Mouse (Mus musculus): ENCODE measurements around the gene Abcc5.

The Abcc5 gene

GRCm38 (mm10) chr16:20359643-20360295 is 66.4 kb downstream of the Abcc5 start:
- DNase-seq (ENCODE audit: low spot score in 2 of 2) = no peak

- no peak for DNase-seq (ENCODE audit: low spot score in 2 of 2)
These were observed 68.4 kb downstream of the Abcc5 start for GRCm38 (mm10) chr16:20357837-20358236.

- no peak for DNase-seq (ENCODE audit: low spot score in 2 of 2)
These were observed 71.4 kb downstream of the Abcc5 start for GRCm38 (mm10) chr16:20354762-20355161.

- DNase-seq (ENCODE audit: low spot score in 2 of 2) = no peak
These were observed 72.2 kb downstream of the Abcc5 start for GRCm38 (mm10) chr16:20354011-20354410.

GRCm38 (mm10) chr16:20345464-20345863 is 80.7 kb downstream of the Abcc5 start:
- no peak for DNase-seq (ENCODE audit: low spot score in 2 of 2)

GRCm38 (mm10) chr16:20338616-20339015 is 87.6 kb downstream of the Abcc5 start:
- DNase-seq (ENCODE audit: low spot score in 2 of 2) = peak; percentile 66 to 86

GRCm38 (mm10) chr16:20334918-20335317 is 91.3 kb downstream of the Abcc5 start:
- DNase-seq (ENCODE audit: low spot score in 2 of 2) = no peak

- DNase-seq (ENCODE audit: low spot score in 2 of 2) = no peak
These were observed 97.9 kb downstream of the Abcc5 start for GRCm38 (mm10) chr16:20328306-20328705.

GRCm38 (mm10) chr16:20325286-20325685 is 100.9 kb downstream of the Abcc5 start, which contains the start of gene Cyp2ab1:
Cyp2ab1 (minus strand) TSS chr16:20325404.
- DNase-seq (ENCODE audit: low spot score in 2 of 2) = no peak

GRCm38 (mm10) chr16:20323907-20324306 is 102.3 kb downstream of the Abcc5 start:
- DNase-seq (ENCODE audit: low spot score in 2 of 2) = no peak

GRCm38 (mm10) chr16:20322274-20322673 is 103.9 kb downstream of the Abcc5 start:
- no peak for DNase-seq (ENCODE audit: low spot score in 2 of 2)

- DNase-seq (ENCODE audit: low spot score in 2 of 2) = no peak
These were observed 109.4 kb downstream of the Abcc5 start for GRCm38 (mm10) chr16:20316770-20317169.

- DNase-seq (ENCODE audit: low spot score in 2 of 2) = no peak
These were observed 110.9 kb downstream of the Abcc5 start for GRCm38 (mm10) chr16:20315266-20315665.

- no peak for DNase-seq (ENCODE audit: low spot score in 2 of 2)
These were observed 113.9 kb downstream of the Abcc5 start for GRCm38 (mm10) chr16:20312272-20312671.

GRCm38 (mm10) chr16:20301770-20302649 is 124.2 kb downstream of the Abcc5 start, which contains the start of gene Parl:
Parl (minus strand) TSS chr16:20302387.
- peak; percentile 78 to 81 for DNase-seq (ENCODE audit: low spot score in 2 of 2)

- no peak for DNase-seq (ENCODE audit: low spot score in 2 of 2)
These were observed 126.1 kb downstream of the Abcc5 start for GRCm38 (mm10) chr16:20300076-20300475.

All from frontal cortex, postnatal 36 days (tissue).